Mouse (Mus musculus): ENCODE measurements around the gene Hist1h4b. TPM values are rescaled to one million over a fixed set of nuclear protein-coding genes. Genes with fewer than 3 reads are reported as not detected.

The Hist1h4b gene
- total and polyA plus RNA-seq, 2 experiments from 2014 or later: 1.8 to 254 TPM

GRCm38 (mm10) chr13:23772561-23773313, 15.9 kb downstream of the Hist1h4b start:
- ATAC-seq (peak; percentile 93), DNase-seq (peak; percentile 46)
- H3K36me3 ChIP-seq (ENCODE audit: insufficient read depth): no peaks in the 10 kb centered on the region
- H3K9ac ChIP-seq: no peak overlapping the region
- H3K4me1 ChIP-seq (ENCODE audit: insufficient read depth): no peaks in the 10 kb centered on the region
- H3K27ac ChIP-seq (ENCODE audit: low read depth, low read length): no peak overlapping the region
- no peaks in the 10 kb centered on the region for H3K9me3 ChIP-seq (ENCODE audit: low read length)
- H3K27me3 ChIP-seq (ENCODE audit: insufficient read depth, low read length): no peaks in the 10 kb centered on the region
- TF ChIP-seq CTCF (IDR thresholded peaks at IDR 0.05; ENCODE audit: low read depth): no peak
- peak overlapping the region; percentile 23 for H3K4me2 ChIP-seq (ENCODE audit: low read depth)
- no peak overlapping the region for H3K4me3 ChIP-seq (ENCODE audit: low read depth, low read length)
- WGBS: 28% methylated on average over 21 of the region's 21 CpGs

- no peaks in the 10 kb centered on the region for H3K27me3 ChIP-seq (ENCODE audit: insufficient read depth, low read length)
- no peaks in the 10 kb centered on the region for H3K4me1 ChIP-seq (ENCODE audit: insufficient read depth)
- no peaks in the 10 kb centered on the region for H3K36me3 ChIP-seq (ENCODE audit: insufficient read depth)
- no peak for TF ChIP-seq CTCF (IDR thresholded peaks at IDR 0.05; ENCODE audit: low read depth)
- WGBS: 96% methylated on average over 7 of the region's 7 CpGs
- H3K9me3 ChIP-seq (ENCODE audit: low read length): no peaks in the 10 kb centered on the region
- no peak overlapping the region for H3K27ac ChIP-seq (ENCODE audit: low read depth, low read length)
- H3K9ac ChIP-seq: no peak overlapping the region
- no peak overlapping the region for H3K4me2 ChIP-seq (ENCODE audit: low read depth)
- ATAC-seq: no peak
- H3K4me3 ChIP-seq (ENCODE audit: low read depth, low read length): no peak overlapping the region
- DNase-seq: no peak
These were observed 21.5 kb downstream of the Hist1h4b start for GRCm38 (mm10) chr13:23778339-23778738.

- H3K9ac ChIP-seq: no peak overlapping the region
- DNase-seq (no peak), ATAC-seq (no peak)
- 87% methylated on average over 4 of the region's 4 CpGs for WGBS
- no peaks in the 10 kb centered on the region for H3K27me3 ChIP-seq (ENCODE audit: insufficient read depth, low read length)
- H3K36me3 ChIP-seq (ENCODE audit: insufficient read depth): no peaks in the 10 kb centered on the region
- no peak overlapping the region for H3K4me3 ChIP-seq (ENCODE audit: low read depth, low read length)
- no peaks in the 10 kb centered on the region for H3K4me1 ChIP-seq (ENCODE audit: insufficient read depth)
- no peaks in the 10 kb centered on the region for H3K9me3 ChIP-seq (ENCODE audit: low read length)
- no peak overlapping the region for H3K27ac ChIP-seq (ENCODE audit: low read depth, low read length)
- no peak for TF ChIP-seq CTCF (IDR thresholded peaks at IDR 0.05; ENCODE audit: low read depth)
- no peak overlapping the region for H3K4me2 ChIP-seq (ENCODE audit: low read depth)
These were observed 22.2 kb downstream of the Hist1h4b start for GRCm38 (mm10) chr13:23779025-23779424.

GRCm38 (mm10) chr13:23792520-23792919, 35.7 kb downstream of the Hist1h4b start:
- Histone ChIP-seq H3K36me3 (ENCODE audit: insufficient read depth) (no peaks in the 10 kb centered on the region), H3K9me3 (ENCODE audit: low read length) (no peaks in the 10 kb centered on the region), H3K4me2 (ENCODE audit: low read depth) (no peak overlapping the region), H3K4me1 (ENCODE audit: insufficient read depth) (no peaks in the 10 kb centered on the region), H3K27me3 (ENCODE audit: insufficient read depth, low read length) (no peaks in the 10 kb centered on the region), H3K4me3 (ENCODE audit: low read depth, low read length) (no peak overlapping the region), H3K27ac (ENCODE audit: low read depth, low read length) (no peak overlapping the region), H3K9ac (no peak overlapping the region)
- DNase-seq (peak; percentile 88), ATAC-seq (peak; percentile 86)
- WGBS: 45% methylated on average over 2 of the region's 2 CpGs
- TF ChIP-seq CTCF (IDR thresholded peaks at IDR 0.05; ENCODE audit: low read depth): peak; percentile 91

GRCm38 (mm10) chr13:23799405-23799804, 42.6 kb downstream of the Hist1h4b start:
- no peaks in the 10 kb centered on the region for H3K27me3 ChIP-seq (ENCODE audit: insufficient read depth, low read length)
- 86% methylated on average over 5 of the region's 5 CpGs for WGBS
- no peak for ATAC-seq

GRCm38 (mm10) chr13:23804532-23804931, 47.7 kb downstream of the Hist1h4b start:
- H3K27ac ChIP-seq (ENCODE audit: low read depth, low read length): no peak overlapping the region
- ATAC-seq (no peak), DNase-seq (no peak)
- H3K4me1 ChIP-seq (ENCODE audit: insufficient read depth): no peaks in the 10 kb centered on the region
- WGBS: 77% methylated on average over 2 of the region's 2 CpGs
- no peaks in the 10 kb centered on the region for H3K27me3 ChIP-seq (ENCODE audit: insufficient read depth, low read length)
- no peak for TF ChIP-seq CTCF (IDR thresholded peaks at IDR 0.05; ENCODE audit: low read depth)
- no peak overlapping the region for H3K4me2 ChIP-seq (ENCODE audit: low read depth)
- no peak overlapping the region for H3K9ac ChIP-seq
- no peak overlapping the region for H3K4me3 ChIP-seq (ENCODE audit: low read depth, low read length)
- H3K36me3 ChIP-seq (ENCODE audit: insufficient read depth): no peaks in the 10 kb centered on the region
- H3K9me3 ChIP-seq (ENCODE audit: low read length): no peaks in the 10 kb centered on the region

More at GRCm38 (mm10) chr13:23799405-23799804, 42.6 kb downstream of the Hist1h4b start:
- Histone ChIP-seq H3K27ac (ENCODE audit: low read depth, low read length) (no peak overlapping the region), H3K9ac (no peak overlapping the region), H3K9me3 (ENCODE audit: low read length) (no peaks in the 10 kb centered on the region), H3K4me2 (ENCODE audit: low read depth) (no peak overlapping the region), H3K4me1 (ENCODE audit: insufficient read depth) (no peaks in the 10 kb centered on the region), H3K36me3 (ENCODE audit: insufficient read depth) (no peaks in the 10 kb centered on the region), H3K4me3 (ENCODE audit: low read depth, low read length) (no peak overlapping the region)
- DNase-seq: no peak
- no peak for TF ChIP-seq CTCF (IDR thresholded peaks at IDR 0.05; ENCODE audit: low read depth)

GRCm38 (mm10) chr13:23806422-23807052, 49.7 kb downstream of the Hist1h4b start, which contains the start of gene Slc17a2:
Gene Slc17a2, plus strand, starts transcription at chr13:23806993.
- Histone ChIP-seq H3K36me3 (ENCODE audit: insufficient read depth) (no peaks in the 10 kb centered on the region), H3K9me3 (ENCODE audit: low read length) (no peaks in the 10 kb centered on the region), H3K4me3 (ENCODE audit: low read depth, low read length) (no peak within 1 kb of the TSS), H3K27me3 (ENCODE audit: insufficient read depth, low read length) (no peaks in the 10 kb centered on the region), H3K9ac (no peak within 1 kb of the TSS), H3K4me1 (ENCODE audit: insufficient read depth) (no peaks in the 10 kb centered on the region), H3K27ac (ENCODE audit: low read depth, low read length) (no peak within 1 kb of the TSS), H3K4me2 (ENCODE audit: low read depth) (no peak within 1 kb of the TSS)
- WGBS: 90% methylated on average over 15 of the region's 15 CpGs
- no peak for DNase-seq
- ATAC-seq: no peak
- no peak for TF ChIP-seq CTCF (IDR thresholded peaks at IDR 0.05; ENCODE audit: low read depth)

Small RNAs within 50 kb of the gene (microRNA-seq; reads per million reads assigned to microRNA genes)
- gene Gm44314 (0 reads per million in 2 experiments), gene Gm44484 (0 reads per million in 2 experiments)

Other genes with a start within 250 kb of the Hist1h4b start
Only the 30 nearest of the 37 such genes appear.
- 48.5 and 66.7 TPM in 2 replicates for gene Hist1h1d, start 203.8 kb upstream of the Hist1h4b start, total RNA-seq (2014; rRNA removed)
- 0.12 and 0.18 TPM in 2 replicates for gene Hist1h1d, start 203.8 kb upstream of the Hist1h4b start, polyA plus RNA-seq (2015; fragmentation: Nextera tagmentation; extraction: Ambion mirVana)
- gene Hist1h3e, start 194.6 kb upstream of the Hist1h4b start, total RNA-seq (2014; rRNA removed): 180 and 204 TPM in 2 replicates
- 1.9 and 2.0 TPM in 2 replicates for gene Hist1h3e, start 194.6 kb upstream of the Hist1h4b start, polyA plus RNA-seq (2015; fragmentation: Nextera tagmentation; extraction: Ambion mirVana)
- 111 TPM in 2 replicates for gene Hist1h2ae, start 185.8 kb upstream of the Hist1h4b start, total RNA-seq (2014; rRNA removed)
- 12.5 and 23.0 TPM in 2 replicates for gene Hist1h2ae, start 185.8 kb upstream of the Hist1h4b start, polyA plus RNA-seq (2015; fragmentation: Nextera tagmentation; extraction: Ambion mirVana)
- gene Hist1h2bg, start 185.6 kb upstream of the Hist1h4b start, total RNA-seq (2014; rRNA removed): 367 and 594 TPM in 2 replicates
- gene Hist1h2bg, start 185.6 kb upstream of the Hist1h4b start, polyA plus RNA-seq (2015; fragmentation: Nextera tagmentation; extraction: Ambion mirVana): 3.0 and 3.6 TPM in 2 replicates
- 226 and 289 TPM in 2 replicates for gene Hist1h2bf, start 182.8 kb upstream of the Hist1h4b start, total RNA-seq (2014; rRNA removed)
- gene Hist1h2bf, start 182.8 kb upstream of the Hist1h4b start, polyA plus RNA-seq (2015; fragmentation: Nextera tagmentation; extraction: Ambion mirVana): not detected in 2 replicates
- gene Hist1h2ad, start 182.6 kb upstream of the Hist1h4b start, total RNA-seq (2014; rRNA removed): 204 and 274 TPM in 2 replicates
- gene Hist1h2ad, start 182.6 kb upstream of the Hist1h4b start, polyA plus RNA-seq (2015; fragmentation: Nextera tagmentation; extraction: Ambion mirVana): 0.78 TPM in 1 of 2 replicates, not detected in the other
- 73.0 and 78.9 TPM in 2 replicates for gene Hist1h3d, start 181.2 kb upstream of the Hist1h4b start, total RNA-seq (2014; rRNA removed)
- gene Hist1h3d, start 181.2 kb upstream of the Hist1h4b start, polyA plus RNA-seq (2015; fragmentation: Nextera tagmentation; extraction: Ambion mirVana): 0.57 and 0.80 TPM in 2 replicates
- gene Hist1h4d, start 175.4 kb upstream of the Hist1h4b start, total RNA-seq (2014; rRNA removed): 258 and 695 TPM in 2 replicates
- 25.0 and 42.2 TPM in 2 replicates for gene Hist1h4d, start 175.4 kb upstream of the Hist1h4b start, polyA plus RNA-seq (2015; fragmentation: Nextera tagmentation; extraction: Ambion mirVana)
- 98.5 and 120 TPM in 2 replicates for gene Hist1h2be, start 135.9 kb upstream of the Hist1h4b start, total RNA-seq (2014; rRNA removed)
- 0.31 and 0.39 TPM in 2 replicates for gene Hist1h2be, start 135.9 kb upstream of the Hist1h4b start, polyA plus RNA-seq (2015; fragmentation: Nextera tagmentation; extraction: Ambion mirVana)
- gene Hist1h1e, start 134.5 kb upstream of the Hist1h4b start, total RNA-seq (2014; rRNA removed): 204 and 218 TPM in 2 replicates
- 11.1 and 16.3 TPM in 2 replicates for gene Hist1h1e, start 134.5 kb upstream of the Hist1h4b start, polyA plus RNA-seq (2015; fragmentation: Nextera tagmentation; extraction: Ambion mirVana)
- 40.9 and 44.8 TPM in 2 replicates for gene Hist1h2ac, start 73.1 kb upstream of the Hist1h4b start, total RNA-seq (2014; rRNA removed)
- 0.41 and 0.49 TPM in 2 replicates for gene Hist1h2ac, start 73.1 kb upstream of the Hist1h4b start, polyA plus RNA-seq (2015; fragmentation: Nextera tagmentation; extraction: Ambion mirVana)
- gene Hist1h2bc, start 72.8 kb upstream of the Hist1h4b start, total RNA-seq (2014; rRNA removed): 93.7 and 124 TPM in 2 replicates
- 29.2 and 35.3 TPM in 2 replicates for gene Hist1h2bc, start 72.8 kb upstream of the Hist1h4b start, polyA plus RNA-seq (2015; fragmentation: Nextera tagmentation; extraction: Ambion mirVana)
- gene Hist1h1t, start 61.2 kb upstream of the Hist1h4b start, total RNA-seq (2014; rRNA removed): 1.3 TPM in 1 of 2 replicates, not detected in the other
- not detected in 2 replicates for gene Hist1h1t, start 61.2 kb upstream of the Hist1h4b start, polyA plus RNA-seq (2015; fragmentation: Nextera tagmentation; extraction: Ambion mirVana)
- gene Hist1h4c, start 58.6 kb upstream of the Hist1h4b start, total RNA-seq (2014; rRNA removed): 917 and 942 TPM in 2 replicates
- gene Hist1h4c, start 58.6 kb upstream of the Hist1h4b start, polyA plus RNA-seq (2015; fragmentation: Nextera tagmentation; extraction: Ambion mirVana): 2.3 and 5.0 TPM in 2 replicates
- gene Hfe, start 46.2 kb upstream of the Hist1h4b start, total RNA-seq (2014; rRNA removed): 2.5 and 3.6 TPM in 2 replicates
- gene Hfe, start 46.2 kb upstream of the Hist1h4b start, polyA plus RNA-seq (2015; fragmentation: Nextera tagmentation; extraction: Ambion mirVana): 4.4 and 6.0 TPM in 2 replicates
- gene Hist1h1c, start 18.2 kb upstream of the Hist1h4b start, total RNA-seq (2014; rRNA removed): 475 and 498 TPM in 2 replicates
- 24.0 and 26.3 TPM in 2 replicates for gene Hist1h1c, start 18.2 kb upstream of the Hist1h4b start, polyA plus RNA-seq (2015; fragmentation: Nextera tagmentation; extraction: Ambion mirVana)
- gene Hist1h3c, start 11.4 kb upstream of the Hist1h4b start, total RNA-seq (2014; rRNA removed): 294 and 301 TPM in 2 replicates
- gene Hist1h3c, start 11.4 kb upstream of the Hist1h4b start, polyA plus RNA-seq (2015; fragmentation: Nextera tagmentation; extraction: Ambion mirVana): 0.84 TPM in 1 of 2 replicates, not detected in the other
- gene Hist1h2bb, start 10.3 kb upstream of the Hist1h4b start, total RNA-seq (2014; rRNA removed): 647 and 680 TPM in 2 replicates
- not detected in 2 replicates for gene Hist1h2bb, start 10.3 kb upstream of the Hist1h4b start, polyA plus RNA-seq (2015; fragmentation: Nextera tagmentation; extraction: Ambion mirVana)
- gene Hist1h2ab, start 5.9 kb upstream of the Hist1h4b start, total RNA-seq (2014; rRNA removed): 305 and 340 TPM in 2 replicates
- gene Hist1h2ab, start 5.9 kb upstream of the Hist1h4b start, polyA plus RNA-seq (2015; fragmentation: Nextera tagmentation; extraction: Ambion mirVana): 4.4 and 6.7 TPM in 2 replicates
- gene Hist1h3b, start 4.7 kb upstream of the Hist1h4b start, total RNA-seq (2014; rRNA removed): 229 and 254 TPM in 2 replicates
- 0.25 and 0.67 TPM in 2 replicates for gene Hist1h3b, start 4.7 kb upstream of the Hist1h4b start, polyA plus RNA-seq (2015; fragmentation: Nextera tagmentation; extraction: Ambion mirVana)
- 303 and 421 TPM in 2 replicates for gene Hist1h4a, start 4.2 kb downstream of the Hist1h4b start, total RNA-seq (2014; rRNA removed)
- 0.64 TPM in 1 of 2 replicates, not detected in the other for gene Hist1h4a, start 4.2 kb downstream of the Hist1h4b start, polyA plus RNA-seq (2015; fragmentation: Nextera tagmentation; extraction: Ambion mirVana)
- 483 and 512 TPM in 2 replicates for gene Hist1h3a, start 5.4 kb downstream of the Hist1h4b start, total RNA-seq (2014; rRNA removed)
- 1.2 and 2.2 TPM in 2 replicates for gene Hist1h3a, start 5.4 kb downstream of the Hist1h4b start, polyA plus RNA-seq (2015; fragmentation: Nextera tagmentation; extraction: Ambion mirVana)
- gene Hist1h1a, start 6.7 kb downstream of the Hist1h4b start, total RNA-seq (2014; rRNA removed): 195 and 202 TPM in 2 replicates
- 0.36 and 0.40 TPM in 2 replicates for gene Hist1h1a, start 6.7 kb downstream of the Hist1h4b start, polyA plus RNA-seq (2015; fragmentation: Nextera tagmentation; extraction: Ambion mirVana)
- 0.23 TPM in 1 of 2 replicates, not detected in the other for gene Trim38, start 12.9 kb downstream of the Hist1h4b start, total RNA-seq (2014; rRNA removed)
- gene Trim38, start 12.9 kb downstream of the Hist1h4b start, polyA plus RNA-seq (2015; fragmentation: Nextera tagmentation; extraction: Ambion mirVana): 0.09 TPM in 1 of 2 replicates, not detected in the other
- not detected in 2 replicates for gene Slc17a2, start 50.0 kb downstream of the Hist1h4b start, total RNA-seq (2014; rRNA removed)
- not detected in 2 replicates for gene Slc17a2, start 50.0 kb downstream of the Hist1h4b start, polyA plus RNA-seq (2015; fragmentation: Nextera tagmentation; extraction: Ambion mirVana)
- gene Slc17a3, start 82.4 kb downstream of the Hist1h4b start, total RNA-seq (2014; rRNA removed): 0.10 TPM in 1 of 2 replicates, not detected in the other
- not detected in 2 replicates for gene Slc17a3, start 82.4 kb downstream of the Hist1h4b start, polyA plus RNA-seq (2015; fragmentation: Nextera tagmentation; extraction: Ambion mirVana)
- 0.15 TPM in 1 of 2 replicates, not detected in the other for gene Slc17a1, start 110.7 kb downstream of the Hist1h4b start, total RNA-seq (2014; rRNA removed)
- not detected in 2 replicates for gene Slc17a1, start 110.7 kb downstream of the Hist1h4b start, polyA plus RNA-seq (2015; fragmentation: Nextera tagmentation; extraction: Ambion mirVana)
- gene Slc17a4, start 158.0 kb downstream of the Hist1h4b start, total RNA-seq (2014; rRNA removed): not detected in 2 replicates
- gene Slc17a4, start 158.0 kb downstream of the Hist1h4b start, polyA plus RNA-seq (2015; fragmentation: Nextera tagmentation; extraction: Ambion mirVana): not detected in 2 replicates
- not detected in 2 replicates for gene Hist1h2ba, start 177.1 kb downstream of the Hist1h4b start, total RNA-seq (2014; rRNA removed)
- not detected in 2 replicates for gene Hist1h2ba, start 177.1 kb downstream of the Hist1h4b start, polyA plus RNA-seq (2015; fragmentation: Nextera tagmentation; extraction: Ambion mirVana)
- gene Hist1h2aa, start 177.4 kb downstream of the Hist1h4b start, total RNA-seq (2014; rRNA removed): not detected in 2 replicates
- gene Hist1h2aa, start 177.4 kb downstream of the Hist1h4b start, polyA plus RNA-seq (2015; fragmentation: Nextera tagmentation; extraction: Ambion mirVana): not detected in 2 replicates

Data from forebrain, postnatal 0 days (tissue).